Mouse (Mus musculus) stomach, postnatal 0 days (tissue): ENCODE results near the gene Car1.

Experiments used
- CTCF ChIP-seq: IDR thresholded peaks from 2 replicates; pipeline ENCODE4 v1.5.1; 2016; ENCODE audit warnings: antibody characterized with exemption, low read depth, mild to moderate bottlenecking, moderate library complexity
- EP300 ChIP-seq: optimal IDR thresholded peaks from 2 replicates; pipeline ENCODE3; 2016; ENCODE audit warnings: antibody characterized with exemption

DNA sequence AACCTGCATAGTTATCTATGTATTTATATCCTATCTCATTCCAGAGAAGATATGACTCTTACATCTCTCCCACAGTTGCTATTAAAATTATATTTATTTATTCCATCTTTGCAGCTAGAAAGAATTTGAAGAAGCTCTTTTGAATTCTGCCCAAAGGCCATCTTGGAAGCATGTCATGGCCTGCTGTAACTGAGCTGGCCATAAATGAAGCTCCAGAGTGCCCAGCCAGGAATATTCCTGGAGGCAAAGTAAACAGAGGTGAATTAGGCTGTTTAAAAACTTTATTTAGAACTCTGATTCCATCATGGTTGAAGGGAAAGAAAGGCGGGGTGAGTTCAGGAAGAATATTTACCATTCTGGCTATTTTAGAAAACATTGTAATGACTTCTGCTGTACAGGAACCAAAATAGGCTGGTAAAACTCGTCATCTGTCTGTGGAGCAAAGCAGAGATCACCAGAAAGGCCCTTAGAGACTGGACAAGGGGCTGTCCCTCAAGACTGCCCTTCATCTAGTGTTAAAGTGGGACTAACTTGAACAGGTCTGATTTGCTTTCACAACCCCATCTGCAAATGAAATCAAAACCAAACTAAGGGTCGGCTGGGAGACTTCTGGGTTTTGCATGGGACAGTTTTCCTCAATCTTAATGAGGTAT lies 31.4 kb upstream of the Car1 start:
- TF ChIP-seq CTCF (no peak), EP300 (no peak)
